ENCODE assay signal across 24 mouse cellular contexts in the genomic region with DNA sequence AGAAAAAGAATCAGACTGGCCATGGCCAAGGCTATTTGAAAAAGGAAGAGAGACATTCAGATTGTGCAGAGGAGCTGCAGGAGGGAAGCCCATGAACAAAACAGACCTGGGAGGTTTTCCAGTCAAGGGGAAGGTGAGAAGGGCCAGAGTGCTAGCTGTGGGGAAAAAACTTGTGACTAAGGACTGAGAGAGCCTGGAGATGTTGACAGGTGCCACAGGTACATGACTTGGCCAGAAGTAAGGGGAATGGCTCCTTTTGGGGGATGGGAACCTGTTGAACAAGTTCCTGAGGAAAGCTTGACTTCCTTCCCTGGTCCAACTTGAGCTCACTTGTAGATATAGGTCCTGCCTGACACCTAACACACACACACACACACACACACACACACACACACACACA. TPM values are rescaled to one million over a fixed set of nuclear protein-coding genes. Genes with fewer than 3 reads are reported as not detected.
DNase-seq lines count a peak whose midpoint lies in the region; ATAC-seq and TF ChIP-seq lines count a peak whose summit lies in the region.
"Had no signal": no experiment of that assay in that cellular context is flagged by ENCODE, and none has a peak within 500 bp of the region (broad histone marks: within the 10 kb centered on the region; RNA-seq: fewer than 3 reads in every experiment).

No protein-coding gene starts in this region.

- no peak for TF ChIP-seq POLR2A in lung, adult 2 months (IDR thresholded peaks at IDR 0.05; ENCODE audit: borderline replicate concordance, extremely low read depth, low read depth, low read length)

- no peaks in the 10 kb centered on the region for H3K36me3 ChIP-seq in lung, embryonic 16.5 days (ENCODE audit: control insufficient read depth, insufficient read depth, low read length)
- H3K36me3 ChIP-seq: embryonic facial prominence, embryonic 10.5 days; embryonic facial prominence, embryonic 12.5 days; forebrain, embryonic 15.5 days; G1E had no signal

- H3K4me1 ChIP-seq in lung, embryonic 16.5 days (replicated peaks; ENCODE audit: control insufficient read depth, insufficient read depth, low read length), result no peaks in the 10 kb centered on the region
- no peaks in the 10 kb centered on the region for H3K4me1 ChIP-seq in lung, adult 2 months (ENCODE audit: control insufficient read depth, insufficient read depth, low read length)
- H3K4me1 ChIP-seq: embryonic facial prominence, embryonic 10.5 days; embryonic facial prominence, embryonic 12.5 days; forebrain, embryonic 13.5 days; forebrain, embryonic 15.5 days had no signal

- intact Hi-C loops in heart, postnatal 10 days (cut with DNase I), result no loop called here

- H3K9me3 ChIP-seq in lung, embryonic 16.5 days (ENCODE audit: control insufficient read depth, low read length), result no peaks in the 10 kb centered on the region
- H3K9me3 ChIP-seq: embryonic facial prominence, embryonic 10.5 days; embryonic facial prominence, embryonic 12.5 days; forebrain, embryonic 13.5 days; forebrain, embryonic 15.5 days; G1E had no signal

- H3K4me2 ChIP-seq in lung, embryonic 16.5 days (ENCODE audit: low read depth, low read length), result no peak overlapping the region
- H3K4me2 ChIP-seq: embryonic facial prominence, embryonic 12.5 days; forebrain, embryonic 13.5 days; forebrain, embryonic 15.5 days had no signal

- no peak overlapping the region for H3K9ac ChIP-seq in lung, embryonic 16.5 days (ENCODE audit: low read length)
- H3K9ac ChIP-seq: embryonic facial prominence, embryonic 12.5 days; forebrain, embryonic 13.5 days; forebrain, embryonic 15.5 days had no signal

- no peak overlapping the region for H3K4me3 ChIP-seq in lung, embryonic 16.5 days (ENCODE audit: low read length)
- no peak overlapping the region for H3K4me3 ChIP-seq in lung, adult 2 months (replicated peaks; ENCODE audit: extremely low read depth, low read depth, low read length)
- H3K4me3 ChIP-seq: embryonic facial prominence, embryonic 10.5 days; embryonic facial prominence, embryonic 12.5 days; forebrain, embryonic 13.5 days; forebrain, embryonic 15.5 days had no signal

- no peak overlapping the region for H3K27ac ChIP-seq in lung, embryonic 16.5 days (ENCODE audit: low read length)
- H3K27ac ChIP-seq: embryonic facial prominence, embryonic 10.5 days; embryonic facial prominence, embryonic 12.5 days; forebrain, embryonic 13.5 days; forebrain, embryonic 15.5 days had no signal

- peak; percentile 31 for DNase-seq in heart, adult 11 months
- no peak for DNase-seq in heart, postnatal 10 days
- no peak for DNase-seq in lung, postnatal 14 days
- peak; percentile 3 for DNase-seq in lung, postnatal 36 days
- no peak for DNase-seq in lung, adult 2 months
- DNase-seq: adrenal gland, adult 8-10 months; adrenal gland, postnatal 14 days; adrenal gland, postnatal 36 days; B cell, adult 2 months; cerebellum, adult 11-12 months; cerebellum, adult 2 months; cerebellum, adult 9-10 months; cerebellum, postnatal 10 days; cerebellum, postnatal 25 days had no signal

- no peaks in the 10 kb centered on the region for H3K27me3 ChIP-seq in lung, embryonic 16.5 days (ENCODE audit: control insufficient read depth, insufficient read depth, low read depth, low read length)
- H3K27me3 ChIP-seq: CH12.LX; embryonic facial prominence, embryonic 12.5 days; forebrain, embryonic 13.5 days; forebrain, embryonic 15.5 days had no signal

- TF ChIP-seq CTCF in lung, adult 2 months (IDR thresholded peaks at IDR 0.05; ENCODE audit: insufficient read depth, low read length), result no peak

- ATAC-seq in lung, embryonic 16.5 days (ENCODE audit: low read depth), result peak; percentile 67; the same call in 1 of the 2 replicates
- ATAC-seq: activated CD4-positive, CD25-positive, alpha-beta regulatory T cell, adult 4 months; CD4-positive, CD25-positive, alpha-beta regulatory T cell, adult 4 months; forebrain, embryonic 13.5 days; forebrain, embryonic 15.5 days; Patski had no signal

RNA-seq across cellular contexts. Expression of a gene that starts 42.6 kb away (rescaled TPM):
- total RNA-seq in heart, postnatal 10 days (2021), result 10 to 100 TPM; 30.0 to 41.2 TPM
- 3.4 and 5.4 TPM in 2 replicates for polyA plus RNA-seq in lung, embryonic 16.5 days (2015; fragmentation: Nextera tagmentation; extraction: Ambion mirVana)
- 8.2 and 10.0 TPM in 2 replicates for polyA plus RNA-seq in lung, adult 2 months (2012; rRNA removed)
- total RNA-seq: G1E had no signal
- polyA plus RNA-seq: activated CD4-positive, CD25-positive, alpha-beta regulatory T cell, adult 4 months; CD4-positive, CD25-positive, alpha-beta regulatory T cell, adult 4 months; G1E had no signal

RNA-seq across cellular contexts. Expression of a gene that starts 43.1 kb away (rescaled TPM):
- total RNA-seq in heart, postnatal 10 days (2021), result 100 to 1,000 TPM; 147 to 160 TPM
- polyA plus RNA-seq in lung, embryonic 16.5 days (2015; fragmentation: Nextera tagmentation; extraction: Ambion mirVana), result 305 and 328 TPM in 2 replicates
- polyA plus RNA-seq in lung, adult 2 months (2012; rRNA removed), result 152 and 180 TPM in 2 replicates

Comparison
In these comparisons a context has a peak if more than half of its experiments do, and no peak if none do; other contexts are left out.
1. DNase-seq: peak in heart, adult 11 months (single experiment) and lung, postnatal 36 days (single experiment); none in heart, postnatal 10 days (0 of 2), lung, postnatal 14 days (single experiment) and lung, adult 2 months (single experiment).